Mouse (Mus musculus): ENCODE measurements at regions not wholly inside any gene's neighbourhood (a gene's known extent, or its start where the extent isn't known, plus 50 kb on each side); places are given as distances from the start of the nearest gene placed in this dataset.

GRCm38 (mm10) chr13:118966120-118966676 lies 296.6 kb downstream of the Fgf10 start:
- Histone ChIP-seq H3K27ac (ENCODE audit: insufficient read depth, low read depth) (no peak overlapping the region), H3K36me3 (replicated peaks in 1 of 2; ENCODE audit: control insufficient read depth in 1 of 2, insufficient read depth in 1 of 2, low read length in 1 of 2) (no peaks in the 10 kb centered on the region), H3K4me1 (ENCODE audit: control insufficient read depth in 1 of 2, insufficient read depth in 2 of 2) (no peaks in the 10 kb centered on the region), H3K4me2 (ENCODE audit: insufficient read depth, low read depth, poor library complexity, severe bottlenecking) (no peak overlapping the region), H3K9ac (ENCODE audit: insufficient read depth, low read depth) (no peak overlapping the region), H3K9me3 (replicated peaks; ENCODE audit: low read length) (no peaks in the 10 kb centered on the region), H3K79me2 (replicated peaks; ENCODE audit: control insufficient read depth, extremely low read depth, insufficient read depth, poor library complexity, severe bottlenecking) (no peaks in the 10 kb centered on the region), H3K27me3 (replicated peaks) (no peaks in the 10 kb centered on the region), H3K4me3 (replicated peaks in 1 of 3; ENCODE audit: low read depth in 2 of 3, low read length in 2 of 3, poor library complexity in 1 of 3) (no peak overlapping the region)
- dilution Hi-C loops (cut with MboI; ENCODE audit: extremely low pct_ligation_motif_present, extremely low pct_unique_long_range_greater_than_20kb, low sequenced_read_pairs), result no loop called here
- in situ Hi-C loops (cut with MboI; ENCODE audit: low pct_ligation_motif_present, low pct_unique_long_range_greater_than_20kb, low sequenced_read_pairs), result no loop called here
- no peak for DNase-seq (ENCODE audit: extremely low read depth)
- TF ChIP-seq MEF2A (IDR thresholded peaks at IDR 0.05; ENCODE audit: borderline replicate concordance, low read depth, low read length) (no peak), ZNF384 (IDR thresholded peaks at IDR 0.05; ENCODE audit: low read depth, low read length) (no peak), ZMIZ1 (IDR thresholded peaks at IDR 0.05; ENCODE audit: low read depth, low read length) (no peak), MAZ (IDR thresholded peaks at IDR 0.05; ENCODE audit: low read depth, low read length) (no peak), RAD21 (IDR thresholded peaks at IDR 0.05; ENCODE audit: low read depth, low read length) (no peak), USF1 (IDR thresholded peaks at IDR 0.05; ENCODE audit: low read depth, low read length) (no peak), JUN (IDR thresholded peaks at IDR 0.05; ENCODE audit: insufficient read depth, low read depth, low read length) (no peak), ETS1 (conservative IDR thresholded peaks at IDR 0.05; ENCODE audit: low read depth, low read length) (no peak), MAX (IDR thresholded peaks at IDR 0.05; ENCODE audit: low read length) (no peak), SMC3 (IDR thresholded peaks at IDR 0.05; ENCODE audit: low read depth, low read length) (no peak), ZKSCAN1 (IDR thresholded peaks at IDR 0.05; ENCODE audit: borderline replicate concordance, low read depth, low read length) (no peak)

GRCm38 (mm10) chr13:118967707-118968106 lies 298.1 kb downstream of the Fgf10 start:
- in situ Hi-C loops (cut with MboI; ENCODE audit: low pct_ligation_motif_present, low pct_unique_long_range_greater_than_20kb, low sequenced_read_pairs) (no loop called here), dilution Hi-C loops (cut with MboI; ENCODE audit: extremely low pct_ligation_motif_present, extremely low pct_unique_long_range_greater_than_20kb, low sequenced_read_pairs) (no loop called here)
- Histone ChIP-seq H3K4me3 (replicated peaks in 1 of 3; ENCODE audit: low read depth in 2 of 3, low read length in 2 of 3, poor library complexity in 1 of 3) (peak overlapping the region in 1 of 3 experiments; percentile 43), H3K4me1 (ENCODE audit: control insufficient read depth in 1 of 2, insufficient read depth in 2 of 2) (no peaks in the 10 kb centered on the region), H3K9ac (ENCODE audit: insufficient read depth, low read depth) (peak overlapping the region; percentile 35), H3K79me2 (replicated peaks; ENCODE audit: control insufficient read depth, extremely low read depth, insufficient read depth, poor library complexity, severe bottlenecking) (no peaks in the 10 kb centered on the region), H3K4me2 (ENCODE audit: insufficient read depth, low read depth, poor library complexity, severe bottlenecking) (peak overlapping the region; percentile 64), H3K36me3 (replicated peaks in 1 of 2; ENCODE audit: control insufficient read depth in 1 of 2, insufficient read depth in 1 of 2, low read length in 1 of 2) (no peaks in the 10 kb centered on the region), H3K9me3 (replicated peaks; ENCODE audit: low read length) (no peaks in the 10 kb centered on the region), H3K27me3 (replicated peaks) (no peaks in the 10 kb centered on the region), H3K27ac (ENCODE audit: insufficient read depth, low read depth) (no peak overlapping the region)
- no peak for DNase-seq (ENCODE audit: extremely low read depth)
- TF ChIP-seq USF2 (conservative IDR thresholded peaks at IDR 0.05; ENCODE audit: low read depth, low read length) (no peak), USF1 (IDR thresholded peaks at IDR 0.05; ENCODE audit: low read depth, low read length) (no peak), E2F4 (IDR thresholded peaks at IDR 0.05; ENCODE audit: insufficient replicate concordance, low read depth, low read length) (no peak), HCFC1 (IDR thresholded peaks at IDR 0.05; ENCODE audit: low read depth, low read length) (no peak), TBP (conservative IDR thresholded peaks at IDR 0.05; ENCODE audit: low read depth, low read length) (no peak), ZC3H11A (IDR thresholded peaks at IDR 0.05; ENCODE audit: low read depth, low read length) (no peak), SMC3 (IDR thresholded peaks at IDR 0.05; ENCODE audit: low read depth, low read length) (no peak), JUND (conservative IDR thresholded peaks at IDR 0.05; ENCODE audit: low read depth, low read length) (no peak), ZMIZ1 (IDR thresholded peaks at IDR 0.05; ENCODE audit: low read depth, low read length) (no peak), POLR2AphosphoS2 (IDR thresholded peaks at IDR 0.05; ENCODE audit: low read depth, low read length) (no peak), MAX (IDR thresholded peaks at IDR 0.05; ENCODE audit: low read length) (no peak), JUN (IDR thresholded peaks at IDR 0.05; ENCODE audit: insufficient read depth, low read depth, low read length) (no peak), NELFE (IDR thresholded peaks at IDR 0.05; ENCODE audit: low read depth, low read length) (no peak), EP300 (IDR thresholded peaks at IDR 0.05; ENCODE audit: low read length) (peak; percentile 41; the same call in 1 of the 2 replicates), GABPA (IDR thresholded peaks at IDR 0.05; ENCODE audit: insufficient replicate concordance, low read depth, low read length) (no peak), CHD2 (IDR thresholded peaks at IDR 0.05; ENCODE audit: low read length) (no peak), ELF1 (IDR thresholded peaks at IDR 0.05; ENCODE audit: low read depth, low read length) (no peak), UBTF (IDR thresholded peaks at IDR 0.05; ENCODE audit: low read depth, low read length) (no peak), SIN3A (IDR thresholded peaks at IDR 0.05; ENCODE audit: low read length) (no peak), BHLHE40 (IDR thresholded peaks at IDR 0.05; ENCODE audit: low read depth, low read length) (no peak), POLR2A (IDR thresholded peaks at IDR 0.05; ENCODE audit: low read depth, low read length) (no peak), IRF4 (IDR thresholded peaks at IDR 0.05; ENCODE audit: low read depth, low read length) (peak; percentile 65), MXI1 (IDR thresholded peaks at IDR 0.05; ENCODE audit: low read depth, low read length) (no peak), KAT2A (IDR thresholded peaks at IDR 0.05; ENCODE audit: insufficient replicate concordance, low read length) (no peak), NRF1 (IDR thresholded peaks at IDR 0.05; ENCODE audit: low read depth, low read length) (no peak), ZKSCAN1 (IDR thresholded peaks at IDR 0.05; ENCODE audit: borderline replicate concordance, low read depth, low read length) (no peak), MAZ (IDR thresholded peaks at IDR 0.05; ENCODE audit: low read depth, low read length) (no peak), MYC (IDR thresholded peaks at IDR 0.05; ENCODE audit: low read depth, low read length) (no peak)
